Comparison of ENCODE assay signal across 20 mouse cellular contexts in the genomic region with DNA sequence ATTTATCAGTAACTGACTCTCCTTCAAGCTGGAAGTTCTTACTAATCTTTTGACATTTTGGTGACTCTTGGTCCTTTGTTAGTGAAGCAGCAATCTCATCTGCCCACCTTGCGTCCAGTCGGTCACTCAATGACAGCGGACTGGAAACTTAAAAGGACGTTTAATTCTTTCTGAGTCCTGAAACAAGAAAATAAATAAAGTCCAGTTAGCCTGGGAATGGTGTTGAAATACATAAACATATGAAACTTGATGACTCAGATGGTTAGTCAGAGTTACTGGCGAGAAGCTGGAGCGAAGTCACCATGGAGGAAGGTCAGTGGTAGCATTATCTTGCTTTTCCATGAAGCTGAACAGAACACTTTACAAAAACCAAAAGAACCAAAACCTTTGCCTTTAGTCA. TPM values are rescaled to one million over a fixed set of nuclear protein-coding genes. Genes with fewer than 3 reads are reported as not detected.
DNase-seq lines count a peak whose midpoint lies in the region; ATAC-seq and TF ChIP-seq lines count a peak whose summit lies in the region.
"Had no signal": no experiment of that assay in that cellular context is flagged by ENCODE, and none has a peak within 500 bp of the region (broad histone marks: within the 10 kb centered on the region; RNA-seq: fewer than 3 reads in every experiment).

No protein-coding gene starts in this region.

- ATAC-seq in lung, embryonic 14.5 days (ENCODE audit: insufficient read depth): no peak
- no peak for ATAC-seq in hindbrain, embryonic 13.5 days (ENCODE audit: low FRiP score)
- ATAC-seq: forebrain, embryonic 13.5 days; liver, postnatal 0 days; midbrain, embryonic 13.5 days had no signal

- H3K27me3 ChIP-seq in lung, embryonic 14.5 days (ENCODE audit: insufficient read depth, low read length): no peaks in the 10 kb centered on the region
- H3K27me3 ChIP-seq in C2C12 (ENCODE audit: control insufficient read depth, insufficient read depth, insufficient read length): no peaks in the 10 kb centered on the region
- no peaks in the 10 kb centered on the region for H3K27me3 ChIP-seq in hindbrain, embryonic 13.5 days
- H3K27me3 ChIP-seq: forebrain, embryonic 13.5 days; heart, embryonic 13.5 days; midbrain, embryonic 13.5 days; neural tube, embryonic 13.5 days had no signal

- no peak for TF ChIP-seq CTCF in lung, embryonic 14.5 days (IDR thresholded peaks at IDR 0.05; ENCODE audit: low read depth)
- no peak for TF ChIP-seq CTCF in C2C12 (IDR thresholded peaks at IDR 0.05; ENCODE audit: control insufficient read depth, insufficient read depth, insufficient read length)
- TF ChIP-seq CTCF in embryonic fibroblast, embryonic 13.5 days (IDR thresholded peaks at IDR 0.05; ENCODE audit: borderline replicate concordance, insufficient read depth, low read length): no peak

- peak; percentile 14 for DNase-seq in adrenal gland, postnatal 14 days
- DNase-seq in adrenal gland, adult 18-20 months (ENCODE audit: low spot score in 2 of 2): no peak
- peak; percentile 7 for DNase-seq in lung, embryonic 14.5 days
- no peak for DNase-seq in lung, postnatal 4 days
- no peak for DNase-seq in MN1 (ENCODE audit: low spot score)
- DNase-seq: cerebellum, adult 8-10 months; left cerebral cortex, postnatal 4 days; liver, postnatal 0 days; thymus, postnatal 36 days had no signal

- H3K36me3 ChIP-seq in lung, embryonic 14.5 days (ENCODE audit: insufficient read depth): no peaks in the 10 kb centered on the region
- no peaks in the 10 kb centered on the region for H3K36me3 ChIP-seq in C2C12 (ENCODE audit: control insufficient read depth, insufficient read depth)
- H3K36me3 ChIP-seq in hindbrain, embryonic 13.5 days: no peaks in the 10 kb centered on the region
- H3K36me3 ChIP-seq: heart, embryonic 13.5 days; midbrain, embryonic 13.5 days; neural tube, embryonic 13.5 days had no signal

- no peak overlapping the region for H3ac ChIP-seq in C2C12 (ENCODE audit: control insufficient read depth, insufficient read length, low read depth)

- no peak overlapping the region for H3K9ac ChIP-seq in lung, embryonic 14.5 days
- no peak overlapping the region for H3K9ac ChIP-seq in hindbrain, embryonic 13.5 days
- H3K9ac ChIP-seq: forebrain, embryonic 13.5 days; heart, embryonic 13.5 days; liver, postnatal 0 days; midbrain, embryonic 13.5 days; neural tube, embryonic 13.5 days had no signal

- H3K4me3 ChIP-seq in lung, embryonic 14.5 days (ENCODE audit: low read depth, low read length): no peak overlapping the region
- H3K4me3 ChIP-seq in C2C12 (ENCODE audit: insufficient read depth, poor library complexity, severe bottlenecking): no peak overlapping the region
- no peak overlapping the region for H3K4me3 ChIP-seq in embryonic fibroblast, embryonic 13.5 days (ENCODE audit: insufficient read depth, low read length)
- no peak overlapping the region for H3K4me3 ChIP-seq in hindbrain, embryonic 13.5 days
- H3K4me3 ChIP-seq: forebrain, embryonic 13.5 days; heart, embryonic 13.5 days; layer of hippocampus, adult 2 months; midbrain, embryonic 13.5 days; neural tube, embryonic 13.5 days had no signal

- WGBS in lung, embryonic 14.5 days: 66% methylated on average over 6 of the region's 6 CpGs
- WGBS in hindbrain, embryonic 13.5 days: 89% methylated on average over 6 of the region's 6 CpGs

- no peak for TF ChIP-seq POLR2A in embryonic fibroblast, embryonic 13.5 days (IDR thresholded peaks at IDR 0.05; ENCODE audit: low read depth, low read length)

- no peak overlapping the region for H3K27ac ChIP-seq in lung, embryonic 14.5 days (ENCODE audit: low read depth)
- H3K27ac ChIP-seq in embryonic fibroblast, embryonic 13.5 days (ENCODE audit: insufficient read depth, low read length): peak overlapping the region; percentile 82
- no peak overlapping the region for H3K27ac ChIP-seq in hindbrain, embryonic 13.5 days
- H3K27ac ChIP-seq: forebrain, embryonic 13.5 days; heart, embryonic 13.5 days; layer of hippocampus, adult 2 months; midbrain, embryonic 13.5 days; neural tube, embryonic 13.5 days had no signal

- H3K79me3 ChIP-seq in C2C12 (ENCODE audit: low read depth): no peaks in the 10 kb centered on the region

- H3K9me3 ChIP-seq in lung, embryonic 14.5 days (ENCODE audit: low read depth, low read length): no peaks in the 10 kb centered on the region
- no peaks in the 10 kb centered on the region for H3K9me3 ChIP-seq in hindbrain, embryonic 13.5 days
- H3K9me3 ChIP-seq: forebrain, embryonic 13.5 days; heart, embryonic 13.5 days; midbrain, embryonic 13.5 days; neural tube, embryonic 13.5 days had no signal

- no peak overlapping the region for H3K4me2 ChIP-seq in lung, embryonic 14.5 days
- H3K4me2 ChIP-seq in hindbrain, embryonic 13.5 days: no peak overlapping the region
- H3K4me2 ChIP-seq: forebrain, embryonic 13.5 days; heart, embryonic 13.5 days; midbrain, embryonic 13.5 days; neural tube, embryonic 13.5 days had no signal

- H3K79me2 ChIP-seq in C2C12 (ENCODE audit: control insufficient read depth, insufficient read depth): no peaks in the 10 kb centered on the region

- H3K4me1 ChIP-seq in lung, embryonic 14.5 days (ENCODE audit: insufficient read depth): peaks cover 6% of the 10 kb centered on the region; the same call in 1 of the 2 replicates
- peaks cover 9% of the 10 kb centered on the region for H3K4me1 ChIP-seq in embryonic fibroblast, embryonic 13.5 days (ENCODE audit: control insufficient read depth, insufficient read depth, low read length)
- H3K4me1 ChIP-seq in hindbrain, embryonic 13.5 days (replicated peaks): peaks cover 6% of the 10 kb centered on the region

TF ChIP-seq in C2C12, 6 proteins besides CTCF, POLR2A, EP300 and RAD21:
- no peak for TF ChIP-seq MYOG (IDR thresholded peaks at IDR 0.05; ENCODE audit: control insufficient read depth, extremely low read depth, insufficient read length)
- TF ChIP-seq CEBPB (IDR thresholded peaks at IDR 0.05; ENCODE audit: low read depth): peak; percentile 85
- TF ChIP-seq USF1 (IDR thresholded peaks at IDR 0.05; ENCODE audit: low read depth): no peak
- peak; percentile 61 for TF ChIP-seq FOSL1 (IDR thresholded peaks at IDR 0.05; ENCODE audit: insufficient read depth, low read length, poor library complexity, severe bottlenecking)
- no peak for TF ChIP-seq MYOD1 (IDR thresholded peaks at IDR 0.05; ENCODE audit: control insufficient read depth, insufficient read length, low read depth)
- no peak for TF ChIP-seq MAX (IDR thresholded peaks at IDR 0.05)

RNA-seq across cellular contexts. Expression of gene Enkur, which starts 58.7 kb away (rescaled TPM):
- 1.1 and 1.7 TPM in 2 replicates for total RNA-seq in adrenal gland, postnatal 14 days (2021)
- total RNA-seq in adrenal gland, adult 18-20 months (2021): under 1 TPM; 0.43 to 0.99 TPM
- 0.45 and 1.0 TPM in 2 replicates for polyA plus RNA-seq in lung, embryonic 14.5 days (2014; fragmentation: Nextera tagmentation; extraction: Ambion mirVana)
- polyA plus RNA-seq in C2C12 (2012; fragmentation: generic; extraction: Trizol): 0.08 TPM
- polyA plus RNA-seq in embryonic fibroblast, embryonic 13.5 days (2011; ENCODE audit: insufficient read length, low read depth, missing spikeins): 0.44 and 0.83 TPM in 2 replicates
- 3.7 and 6.0 TPM in 2 replicates for polyA plus RNA-seq in hindbrain, embryonic 13.5 days (2015; fragmentation: Nextera tagmentation; extraction: Ambion mirVana)
- total RNA-seq: liver, adult 2 months; megakaryocyte, adult 5-6 weeks had no signal
- polyA plus RNA-seq: liver, adult 2 months; spleen, adult 2 months had no signal

RNA-seq across cellular contexts. Expression of gene Thnsl1, which starts 59.0 kb away (rescaled TPM):
- total RNA-seq in adrenal gland, postnatal 14 days (2021): 6.9 and 8.3 TPM in 2 replicates
- 1 to 10 TPM; 5.6 to 6.2 TPM for total RNA-seq in adrenal gland, adult 18-20 months (2021)
- 7.3 and 8.5 TPM in 2 replicates for polyA plus RNA-seq in lung, embryonic 14.5 days (2014; fragmentation: Nextera tagmentation; extraction: Ambion mirVana)
- 1.5 TPM for polyA plus RNA-seq in C2C12 (2012; fragmentation: generic; extraction: Trizol)
- 6.2 and 7.5 TPM in 2 replicates for polyA plus RNA-seq in embryonic fibroblast, embryonic 13.5 days (2011; ENCODE audit: insufficient read length, low read depth, missing spikeins)
- 21.2 and 21.5 TPM in 2 replicates for polyA plus RNA-seq in hindbrain, embryonic 13.5 days (2015; fragmentation: Nextera tagmentation; extraction: Ambion mirVana)

Comparison
In these comparisons a context has a peak if more than half of its experiments do, and no peak if none do; other contexts are left out.
1. DNase-seq: peak in adrenal gland, postnatal 14 days (single experiment) and lung, embryonic 14.5 days (single experiment); none in adrenal gland, adult 18-20 months (0 of 2), lung, postnatal 4 days (0 of 2) and MN1 (single experiment).